Mouse (Mus musculus) heart, embryonic 12.5 days (tissue): Measurements from ENCODE around the gene Scn5a. TPM values are rescaled to one million over a fixed set of nuclear protein-coding genes. Genes with fewer than 3 reads are reported as not detected.

Experiments used
- ATAC-seq: fragments of 200-750 bp; cut with Nextera tagmentation; 2 replicates; pipeline ENCODE4 v1.8.0; 2017; ENCODE audit warnings: moderate TSS enrichment, moderate library complexity; ENCODE audit not compliant: insufficient number of reproducible peaks, low FRiP score
- H3K27ac ChIP-seq: fragments of 300-500 bp; sonication (generic); 2 replicates; pipeline ENCODE4 v1.5.1; 2016; ENCODE audit warnings: mild to moderate bottlenecking, moderate library complexity; ENCODE audit not compliant: poor library complexity, severe bottlenecking
- H3K27me3 ChIP-seq: fragments of 300-500 bp; sonication (generic); replicated peaks from 2 replicates; pipeline ENCODE4 v1.6.1; 2016; ENCODE audit warnings: mild to moderate bottlenecking, moderate library complexity
- H3K36me3 ChIP-seq: fragments of 300-500 bp; sonication (generic); 2 replicates; pipeline ENCODE4 v1.6.1; 2016; ENCODE audit warnings: mild to moderate bottlenecking, moderate library complexity
- H3K4me1 ChIP-seq: fragments of 300-500 bp; sonication (generic); replicated peaks from 2 replicates; pipeline ENCODE4 v1.6.1; 2016; ENCODE audit warnings: mild to moderate bottlenecking
- H3K4me2 ChIP-seq: fragments of 300-500 bp; sonication (generic); 2 replicates; pipeline ENCODE4 v1.6.1; 2016; ENCODE audit warnings: mild to moderate bottlenecking, moderate library complexity
- H3K4me3 ChIP-seq: fragments of 300-500 bp; sonication (generic); 2 replicates; pipeline ENCODE4 v1.5.1; 2016; ENCODE audit warnings: mild to moderate bottlenecking
- H3K9ac ChIP-seq: fragments of 300-500 bp; sonication (generic); 2 replicates; pipeline ENCODE4 v1.6.1; 2016; ENCODE audit warnings: mild to moderate bottlenecking, moderate library complexity
- H3K9me3 ChIP-seq: fragments of 300-500 bp; sonication (generic); replicated peaks from 2 replicates; pipeline ENCODE4 v1.6.1; 2016; ENCODE audit warnings: mild to moderate bottlenecking, moderate library complexity
- WGBS: fragments of 180-500 bp; shearing (Covaris S2); methylation state at CpG from one replicate; pipeline ENCODE4 v1.1.7; 2016; 5-methylcytosine and 5-hydroxymethylcytosine counted together
- polyA plus RNA-seq: library from polyadenylated mRNA; unstranded; fragments of >200 nt; fragmentation: Nextera tagmentation; extraction: Ambion mirVana; gene quantifications from 2 replicates; pipeline ENCODE4 v1.2.1, GENCODE M21; 2016

Scn5a gene
- polyA plus RNA-seq, 1 experiment from 2014 or later: 15.9 TPM

DNA sequence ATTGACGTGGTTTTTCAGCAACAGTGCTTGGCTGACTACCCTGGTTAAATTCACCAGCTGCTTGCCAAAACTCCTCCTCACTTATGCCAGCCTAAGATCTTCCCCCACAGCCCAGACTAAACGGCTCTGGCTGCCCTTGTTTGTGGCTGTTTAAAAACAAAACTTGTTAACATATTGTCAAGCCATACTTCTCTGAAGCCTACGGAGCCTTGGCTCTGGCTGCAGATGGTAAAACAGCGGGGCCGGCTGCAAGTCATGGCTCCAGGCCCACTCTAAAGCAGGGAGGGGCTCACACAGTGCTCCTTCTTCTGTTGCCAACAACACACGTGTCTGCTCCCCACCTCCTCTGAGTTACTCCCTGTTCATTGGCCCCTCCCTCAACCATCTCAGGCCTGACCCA, 67.9 kb downstream of the Scn5a start:
- peaks cover 51% of the 10 kb centered on the region for H3K36me3 ChIP-seq
- H3K4me3 ChIP-seq: no peak overlapping the region
- 0 out of 2 replicates have a peak, but pooled peaks cover 7% of the 10 kb centered on the region for H3K4me1 ChIP-seq
- H3K27ac ChIP-seq: no peak overlapping the region
- WGBS: 62% methylated on average over 6 of the region's 6 CpGs
- H3K4me2 ChIP-seq: no peak overlapping the region
- peaks cover 8% of the 10 kb centered on the region for H3K9me3 ChIP-seq
- no peak overlapping the region for H3K9ac ChIP-seq
- H3K27me3 ChIP-seq: no peaks in the 10 kb centered on the region
- no peak for ATAC-seq

GRCm38 (mm10) chr9:119504981-119505658, 73.7 kb downstream of the Scn5a start:
- ATAC-seq: no peak
- no peak overlapping the region for H3K27ac ChIP-seq
- H3K4me2 ChIP-seq: no peak overlapping the region
- no peak overlapping the region for H3K9ac ChIP-seq
- peaks cover 38% of the 10 kb centered on the region for H3K36me3 ChIP-seq
- H3K9me3 ChIP-seq: peaks cover 8% of the 10 kb centered on the region
- H3K4me3 ChIP-seq: no peak overlapping the region
- H3K27me3 ChIP-seq: no peaks in the 10 kb centered on the region; the same call in 1 of the 2 replicates
- 62% methylated on average over 11 of the region's 11 CpGs for WGBS
- H3K4me1 ChIP-seq: no peaks in the 10 kb centered on the region

- Histone ChIP-seq H3K9me3 (peaks cover 8% of the 10 kb centered on the region), H3K36me3 (peaks cover 36% of the 10 kb centered on the region), H3K4me3 (no peak overlapping the region), H3K4me2 (no peak overlapping the region), H3K27me3 (no peaks in the 10 kb centered on the region; the same call in 1 of the 2 replicates), H3K9ac (no peak overlapping the region), H3K27ac (no peak overlapping the region), H3K4me1 (no peaks in the 10 kb centered on the region)
- ATAC-seq: no peak
- WGBS: 84% methylated on average over 9 of the region's 9 CpGs
Measured at GRCm38 (mm10) chr9:119503613-119504012, 75.2 kb downstream of the Scn5a start.

GRCm38 (mm10) chr9:119498885-119499284, 79.9 kb downstream of the Scn5a start:
- H3K9ac ChIP-seq: no peak overlapping the region
- H3K4me3 ChIP-seq: no peak overlapping the region
- WGBS: 80% methylated on average over 7 of the region's 7 CpGs
- no peaks in the 10 kb centered on the region; the same call in 1 of the 2 replicates for H3K27me3 ChIP-seq
- H3K4me1 ChIP-seq: no peaks in the 10 kb centered on the region
- H3K9me3 ChIP-seq: no peaks in the 10 kb centered on the region
- peaks cover 46% of the 10 kb centered on the region for H3K36me3 ChIP-seq
- no peak for ATAC-seq
- H3K27ac ChIP-seq: no peak overlapping the region
- no peak overlapping the region for H3K4me2 ChIP-seq

DNA sequence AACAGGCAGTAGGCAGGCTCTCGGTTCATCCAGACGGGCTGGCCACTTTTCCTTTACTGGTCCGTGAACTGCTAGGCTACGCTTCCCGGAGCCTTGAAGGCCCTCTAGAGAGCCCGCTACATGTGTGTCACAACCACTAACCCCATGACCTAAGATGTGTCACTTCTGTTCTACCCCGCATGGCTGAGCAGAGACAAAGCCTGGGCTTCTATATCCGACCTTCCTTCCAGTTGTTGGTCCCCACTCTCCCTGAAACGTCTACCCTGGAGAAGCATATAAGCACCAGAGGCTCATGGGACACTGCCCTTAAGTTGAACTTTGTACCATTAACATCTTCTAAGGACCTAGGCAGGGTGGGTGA, 80.6 kb downstream of the Scn5a start:
- ATAC-seq: no peak
- Histone ChIP-seq H3K4me3 (no peak overlapping the region), H3K9ac (no peak overlapping the region), H3K4me2 (no peak overlapping the region), H3K9me3 (no peaks in the 10 kb centered on the region), H3K27me3 (no peaks in the 10 kb centered on the region; the same call in 1 of the 2 replicates), H3K27ac (no peak overlapping the region), H3K36me3 (peaks cover 46% of the 10 kb centered on the region), H3K4me1 (no peaks in the 10 kb centered on the region)
- 86% methylated on average over 9 of the region's 9 CpGs for WGBS

DNA sequence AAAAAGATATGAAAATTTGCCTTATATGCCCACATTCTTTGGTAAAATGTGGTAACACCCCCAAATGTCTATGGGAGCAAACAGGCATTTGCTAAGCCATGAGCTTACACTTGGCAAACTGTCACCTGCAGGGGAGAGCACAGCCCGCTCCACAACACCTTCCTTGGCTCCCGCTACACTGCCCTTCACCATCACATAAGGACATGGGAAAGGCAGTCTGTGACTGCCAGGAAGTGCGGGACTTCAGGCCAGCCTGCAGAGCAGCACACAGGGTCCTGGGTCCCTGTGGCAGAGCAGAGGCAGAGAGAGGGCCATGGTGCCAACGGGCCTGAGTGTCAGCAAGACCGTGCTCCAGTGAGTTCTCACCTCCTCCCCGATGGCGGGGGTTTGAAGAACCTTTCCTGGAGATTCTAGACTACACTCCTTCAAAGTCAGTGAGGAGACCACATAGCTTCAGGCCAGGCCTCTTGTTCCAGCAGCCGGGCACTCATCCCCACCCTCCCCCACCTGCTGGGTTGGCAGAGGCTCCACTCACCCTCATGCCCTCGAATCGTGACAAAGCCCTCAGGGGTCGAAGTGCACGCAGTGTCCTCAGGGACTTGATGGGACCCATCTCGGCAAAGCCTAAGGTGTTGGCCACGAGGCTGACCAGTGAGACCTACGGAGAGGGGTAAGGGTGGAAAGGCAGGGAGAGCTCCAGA, 81.1 kb downstream of the Scn5a start:
- Histone ChIP-seq H3K4me3 (no peak overlapping the region), H3K27me3 (no peaks in the 10 kb centered on the region; the same call in 1 of the 2 replicates), H3K4me1 (no peaks in the 10 kb centered on the region), H3K27ac (no peak overlapping the region), H3K9ac (no peak overlapping the region), H3K9me3 (no peaks in the 10 kb centered on the region), H3K4me2 (no peak overlapping the region), H3K36me3 (peaks cover 46% of the 10 kb centered on the region)
- 86% methylated on average over 15 of the region's 15 CpGs for WGBS
- no peak for ATAC-seq

- WGBS: 61% methylated on average over 5 of the region's 5 CpGs
- no peak overlapping the region for H3K9ac ChIP-seq
- no peak overlapping the region for H3K4me3 ChIP-seq
- no peak for ATAC-seq
- no peak overlapping the region for H3K27ac ChIP-seq
- H3K27me3 ChIP-seq: no peaks in the 10 kb centered on the region; the same call in 1 of the 2 replicates
- H3K4me2 ChIP-seq: no peak overlapping the region
- no peaks in the 10 kb centered on the region for H3K4me1 ChIP-seq
- H3K36me3 ChIP-seq: peaks cover 51% of the 10 kb centered on the region
- no peaks in the 10 kb centered on the region for H3K9me3 ChIP-seq
Measured at GRCm38 (mm10) chr9:119496960-119497359, 81.9 kb downstream of the Scn5a start.

- no peak for ATAC-seq
- H3K9ac ChIP-seq: no peak overlapping the region
- H3K27me3 ChIP-seq: no peaks in the 10 kb centered on the region; the same call in 1 of the 2 replicates
- H3K9me3 ChIP-seq: no peaks in the 10 kb centered on the region
- no peak overlapping the region for H3K27ac ChIP-seq
- WGBS: 82% methylated on average over 9 of the region's 9 CpGs
- no peaks in the 10 kb centered on the region for H3K4me1 ChIP-seq
- peaks cover 55% of the 10 kb centered on the region for H3K36me3 ChIP-seq
- no peak overlapping the region for H3K4me2 ChIP-seq
- H3K4me3 ChIP-seq: no peak overlapping the region
Measured at GRCm38 (mm10) chr9:119496354-119496753, 82.5 kb downstream of the Scn5a start.

GRCm38 (mm10) chr9:119484868-119485267, 93.9 kb downstream of the Scn5a start:
- H3K4me3 ChIP-seq: no peak overlapping the region
- ATAC-seq: no peak
- no peak overlapping the region for H3K9ac ChIP-seq
- no peaks in the 10 kb centered on the region for H3K27me3 ChIP-seq
- H3K36me3 ChIP-seq: peaks cover 26% of the 10 kb centered on the region
- H3K9me3 ChIP-seq: no peaks in the 10 kb centered on the region
- H3K4me1 ChIP-seq: 0 out of 2 replicates have a peak, but pooled peaks cover 2% of the 10 kb centered on the region
- H3K4me2 ChIP-seq: no peak overlapping the region
- 89% methylated on average over 13 of the region's 13 CpGs for WGBS
- H3K27ac ChIP-seq: no peak overlapping the region

GRCm38 (mm10) chr9:119484420-119484819, 94.4 kb downstream of the Scn5a start:
- H3K9me3 ChIP-seq: no peaks in the 10 kb centered on the region
- H3K36me3 ChIP-seq: peaks cover 21% of the 10 kb centered on the region
- WGBS: 63% methylated on average over 9 of the region's 9 CpGs
- peaks cover 6% of the 10 kb centered on the region for H3K4me1 ChIP-seq
- no peak for ATAC-seq
- no peak overlapping the region for H3K9ac ChIP-seq
- H3K4me3 ChIP-seq: no peak overlapping the region
- H3K27ac ChIP-seq: no peak overlapping the region
- no peaks in the 10 kb centered on the region for H3K27me3 ChIP-seq
- H3K4me2 ChIP-seq: no peak overlapping the region

DNA sequence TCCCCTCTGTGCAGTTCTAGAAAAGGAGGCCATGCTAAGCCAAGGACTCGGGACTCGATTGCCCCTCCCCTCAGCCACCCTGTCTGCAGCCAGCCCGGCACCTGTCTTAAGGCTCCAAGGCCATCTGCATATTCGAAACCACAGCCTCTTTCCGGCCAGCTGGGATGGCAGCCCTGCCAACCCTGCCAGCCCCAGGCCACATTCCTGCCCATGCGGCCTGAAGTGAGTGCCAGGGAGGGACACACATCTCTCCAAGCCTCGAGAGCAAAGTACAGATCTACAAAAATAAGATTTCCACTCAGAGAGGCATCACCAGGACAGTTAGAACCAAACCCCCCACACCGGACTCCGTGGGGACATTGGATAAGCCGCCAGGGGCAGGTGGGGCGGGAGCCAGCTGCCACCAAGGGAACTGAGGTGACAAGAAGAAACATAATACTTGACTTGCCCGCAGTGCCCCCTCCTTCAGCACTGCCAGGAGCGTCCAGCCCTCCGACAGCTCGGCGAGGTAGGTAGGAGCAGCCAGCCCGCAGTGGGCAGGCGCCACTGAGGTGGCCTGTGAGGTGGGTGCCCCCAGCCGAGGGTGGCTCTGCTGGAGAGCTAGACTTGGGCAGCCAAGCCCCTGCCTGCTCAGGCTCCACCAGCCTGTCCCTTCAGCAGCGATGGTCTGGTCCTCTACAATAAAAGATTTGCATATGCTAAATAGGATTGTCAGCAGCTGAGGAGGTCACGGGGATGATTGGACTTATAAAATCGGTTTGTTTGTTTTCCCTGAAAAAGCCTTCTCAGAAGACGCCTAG, 95.1 kb downstream of the Scn5a start:
- H3K36me3 ChIP-seq: peaks cover 16% of the 10 kb centered on the region; the same call in 1 of the 2 replicates
- no peak overlapping the region for H3K4me2 ChIP-seq
- 58% methylated on average over 23 of the region's 23 CpGs for WGBS
- no peak for ATAC-seq
- no peak overlapping the region for H3K27ac ChIP-seq
- peaks cover 13% of the 10 kb centered on the region for H3K4me1 ChIP-seq
- H3K9me3 ChIP-seq: no peaks in the 10 kb centered on the region
- H3K9ac ChIP-seq: no peak overlapping the region
- no peaks in the 10 kb centered on the region for H3K27me3 ChIP-seq
- no peak overlapping the region for H3K4me3 ChIP-seq
